Mouse (Mus musculus) intestine, postnatal 0 days (tissue): ENCODE measurements around the gene Nol6. TPM values are rescaled to one million over a fixed set of nuclear protein-coding genes. Genes with fewer than 3 reads are reported as not detected.

Experiments used
- ATAC-seq: fragments of 200-750 bp; cut with Nextera tagmentation; 2 replicates; pipeline ENCODE4 v1.8.0; 2017; ENCODE audit warnings: mild to moderate bottlenecking, moderate TSS enrichment, moderate library complexity
- H3K27ac ChIP-seq: fragments of 300-500 bp; sonication (generic); 2 replicates; pipeline ENCODE4 v1.5.1; 2014; ENCODE audit warnings: mild to moderate bottlenecking, low read depth, low read length, moderate library complexity
- H3K27me3 ChIP-seq: fragments of 300-500 bp; sonication (generic); replicated peaks from 2 replicates; pipeline ENCODE4 v1.6.1; 2014; ENCODE audit warnings: low read length, mixed read lengths; ENCODE audit not compliant: control insufficient read depth, insufficient read depth
- H3K36me3 ChIP-seq: fragments of 300-500 bp; sonication (generic); 2 replicates; pipeline ENCODE4 v1.6.1; 2014; ENCODE audit warnings: mild to moderate bottlenecking, moderate library complexity; ENCODE audit not compliant: control insufficient read depth, insufficient read depth
- H3K4me1 ChIP-seq: fragments of 300-500 bp; sonication (generic); replicated peaks from 2 replicates; pipeline ENCODE4 v1.6.1; 2014; ENCODE audit warnings: antibody characterized with exemption, low read length, mixed read lengths; ENCODE audit not compliant: control insufficient read depth, insufficient read depth
- H3K4me2 ChIP-seq: fragments of 300-500 bp; sonication (generic); replicated peaks from 2 replicates; pipeline ENCODE4 v1.6.1; 2014; ENCODE audit warnings: low read depth, mild to moderate bottlenecking, moderate library complexity
- H3K4me3 ChIP-seq: fragments of 300-500 bp; sonication (generic); 2 replicates; pipeline ENCODE4 v1.5.1; 2014; ENCODE audit warnings: low read depth, low read length
- H3K9ac ChIP-seq: fragments of 300-500 bp; sonication (generic); 2 replicates; pipeline ENCODE4 v1.6.1; 2014; ENCODE audit warnings: mild to moderate bottlenecking, low read depth, low read length
- H3K9me3 ChIP-seq: fragments of 300-500 bp; sonication (generic); 2 replicates; pipeline ENCODE4 v1.6.1; 2016; ENCODE audit warnings: mixed run types; ENCODE audit not compliant: control insufficient read depth
- CTCF ChIP-seq: sonication (generic); IDR thresholded peaks from 2 replicates; pipeline ENCODE4 v1.5.1; 2016; ENCODE audit warnings: low read depth, mild to moderate bottlenecking, control low read depth, antibody characterized with exemption, moderate library complexity
- WGBS: fragments of 180-500 bp; shearing (Covaris S2); extraction: QIAGEN DNeasy Blood & Tissue Kit; methylation state at CpG from one replicate; pipeline ENCODE4 v1.1.7; 2014; 5-methylcytosine and 5-hydroxymethylcytosine counted together
- polyA plus RNA-seq: library from polyadenylated mRNA; unstranded; fragments of >200 nt; fragmentation: Nextera tagmentation; extraction: Ambion mirVana; gene quantifications from 2 replicates; pipeline ENCODE4 v1.2.1, GENCODE M21; 2015

The Nol6 gene
- polyA plus RNA-seq, 1 experiment from 2014 or later, result 8.4 TPM

DNA sequence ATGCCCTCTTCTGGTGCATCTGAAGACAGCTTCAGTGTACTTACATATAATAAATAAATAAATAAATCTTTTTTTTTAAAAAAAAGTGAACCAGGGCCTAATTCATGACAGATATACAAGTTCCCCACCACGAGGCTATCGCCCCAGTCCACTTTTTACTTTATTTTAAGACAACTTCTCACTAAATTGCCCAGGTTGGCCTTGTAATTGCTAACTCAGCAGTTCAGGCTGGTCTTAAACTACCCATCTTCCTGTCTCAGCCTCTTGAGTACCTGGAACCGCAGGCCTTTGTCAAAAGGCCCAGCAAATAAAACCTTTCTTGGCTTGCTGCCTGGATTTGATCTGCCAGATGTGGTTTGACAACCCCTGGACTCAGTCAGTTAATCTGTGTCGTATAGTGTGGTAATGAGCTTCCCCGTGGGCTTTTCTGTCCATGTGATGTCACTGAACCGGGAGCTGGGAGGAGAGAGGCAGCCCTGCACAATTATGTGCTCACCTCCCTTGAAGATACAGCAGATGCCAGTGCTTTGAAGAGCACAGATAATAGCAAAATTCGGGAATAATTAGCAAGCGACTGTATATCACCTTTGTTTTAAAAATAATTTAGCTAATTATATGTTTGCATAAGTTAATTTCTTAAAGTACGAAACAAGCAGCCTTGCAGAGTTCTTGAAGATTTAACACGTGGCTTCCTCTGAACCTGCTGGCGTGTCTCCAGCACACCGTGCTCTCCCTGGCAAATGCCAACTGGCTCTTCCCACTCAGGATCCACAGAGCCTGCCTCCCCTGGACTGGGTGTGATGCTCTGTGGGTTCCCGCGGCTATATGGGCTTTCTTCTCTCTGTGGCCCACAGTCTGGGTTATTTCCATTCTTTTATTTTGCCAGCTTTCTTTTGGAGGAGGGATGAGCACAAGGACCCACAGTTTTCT lies 52.5 kb downstream of the Nol6 start:
- no peak overlapping the region for H3K4me3 ChIP-seq
- H3K27me3 ChIP-seq, result no peaks in the 10 kb centered on the region
- no peak overlapping the region for H3K4me2 ChIP-seq
- no peak overlapping the region for H3K27ac ChIP-seq
- TF ChIP-seq CTCF, result no peak
- H3K9me3 ChIP-seq, result no peaks in the 10 kb centered on the region
- H3K36me3 ChIP-seq, result no peaks in the 10 kb centered on the region
- no peak overlapping the region for H3K9ac ChIP-seq
- no peaks in the 10 kb centered on the region for H3K4me1 ChIP-seq
- no peak for ATAC-seq
- 71% methylated on average over 14 of the region's 14 CpGs for WGBS

DNA sequence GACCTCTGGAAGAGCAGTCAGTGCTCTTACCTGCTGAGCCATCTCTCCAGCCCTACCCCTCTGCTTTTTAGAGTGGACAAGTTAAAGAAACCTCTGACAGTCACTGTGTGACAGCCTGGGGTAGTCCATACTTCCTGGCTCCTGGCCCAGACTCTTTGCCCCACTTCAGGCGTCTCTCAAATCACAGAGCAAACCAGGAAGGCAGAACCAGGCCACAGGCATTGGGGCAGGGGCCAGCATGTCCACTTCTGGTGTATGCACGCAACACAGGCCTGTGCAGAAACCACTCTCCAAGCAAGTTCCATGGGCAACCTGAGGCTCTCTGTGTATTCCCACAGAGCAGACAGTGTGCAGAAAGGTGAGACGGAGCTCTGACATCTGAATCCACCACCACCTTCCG lies 59.1 kb downstream of the Nol6 start:
- Histone ChIP-seq H3K9me3 (no peaks in the 10 kb centered on the region), H3K36me3 (no peaks in the 10 kb centered on the region), H3K27ac (no peak overlapping the region), H3K4me2 (no peak overlapping the region), H3K4me3 (no peak overlapping the region), H3K4me1 (no peaks in the 10 kb centered on the region), H3K9ac (no peak overlapping the region), H3K27me3 (no peaks in the 10 kb centered on the region)
- ATAC-seq, result no peak
- TF ChIP-seq CTCF, result no peak
- 88% methylated on average over 4 of the region's 4 CpGs for WGBS

Other genes with a start within 250 kb of the Nol6 start
- 419 and 610 TPM in 2 replicates for gene Spink4, start 204.4 kb downstream of the Nol6 start, polyA plus RNA-seq
- 120 and 138 TPM in 2 replicates for gene Bag1, start 176.2 kb downstream of the Nol6 start, polyA plus RNA-seq
- gene Chmp5, start 176.0 kb downstream of the Nol6 start, polyA plus RNA-seq, result 133 and 136 TPM in 2 replicates
- 25.9 and 27.9 TPM in 2 replicates for gene Nfx1, start 153.5 kb downstream of the Nol6 start, polyA plus RNA-seq
- 9.9 and 14.1 TPM in 2 replicates for gene Aqp7, start 76.3 kb downstream of the Nol6 start, polyA plus RNA-seq
- gene Aqp3, start 26.3 kb downstream of the Nol6 start, polyA plus RNA-seq, result 4.1 and 7.4 TPM in 2 replicates
- gene Ube2r2, start 11.3 kb upstream of the Nol6 start, polyA plus RNA-seq, result 64.5 and 67.9 TPM in 2 replicates
- gene Ubap2, start 150.7 kb upstream of the Nol6 start, polyA plus RNA-seq, result 15.3 and 17.7 TPM in 2 replicates
- 27.0 and 29.1 TPM in 2 replicates for gene Dcaf12, start 190.4 kb upstream of the Nol6 start, polyA plus RNA-seq
- gene Ubap1, start 224.5 kb upstream of the Nol6 start, polyA plus RNA-seq, result 36.3 and 44.7 TPM in 2 replicates